In the genomic region with DNA sequence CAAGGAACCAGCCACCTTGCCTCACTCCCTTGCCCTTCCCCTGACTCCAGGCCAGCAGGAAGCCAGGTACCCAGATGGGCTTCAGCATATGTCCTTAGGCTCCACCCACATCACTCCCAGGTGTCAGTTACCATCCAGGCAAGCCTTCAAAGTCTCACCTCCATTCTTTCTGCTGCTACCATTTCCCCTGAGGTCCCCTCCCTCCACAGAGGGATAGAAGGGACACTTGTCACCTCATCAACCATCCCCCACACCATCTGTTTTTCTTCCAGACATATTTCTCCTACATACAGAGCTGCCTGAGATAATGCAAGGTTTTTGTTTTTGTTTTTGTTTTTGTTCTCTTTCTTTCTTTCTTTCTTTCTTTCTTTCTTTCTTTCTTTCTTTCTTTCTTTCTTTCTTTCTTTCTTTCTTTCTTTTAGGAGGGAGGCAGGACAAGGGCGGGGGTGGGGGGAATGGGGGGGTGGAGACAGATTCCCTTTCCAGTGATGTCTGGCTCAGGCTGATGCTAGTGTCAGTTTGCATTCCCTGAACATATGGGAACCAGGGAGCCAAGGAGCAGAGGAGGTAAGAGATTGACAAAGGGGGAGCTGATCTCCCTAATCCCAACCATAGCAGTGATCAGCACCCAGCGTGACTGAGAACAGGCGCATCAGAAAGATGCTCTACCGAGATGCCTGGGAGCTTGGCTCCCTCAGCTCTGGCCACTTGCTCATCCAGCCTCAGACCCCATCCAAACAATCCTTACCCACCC, we compare ENCODE assay signal across 19 mouse cellular contexts. TPM values are rescaled to one million over a fixed set of nuclear protein-coding genes. Genes with fewer than 3 reads are reported as not detected.
DNase-seq lines count a peak whose midpoint lies in the region; ATAC-seq and TF ChIP-seq lines count a peak whose summit lies in the region.
"Had no signal": no experiment of that assay in that cellular context is flagged by ENCODE, and none has a peak within 500 bp of the region (broad histone marks: within the 10 kb centered on the region; RNA-seq: fewer than 3 reads in every experiment).

No protein-coding gene starts in this region.

- H3K27me3 ChIP-seq in forebrain, embryonic 10.5 days (ENCODE audit: poor library complexity, severe bottlenecking), result no peaks in the 10 kb centered on the region
- no peaks in the 10 kb centered on the region for H3K27me3 ChIP-seq in forebrain, postnatal 0 days (ENCODE audit: insufficient read depth, low read length)
- no peaks in the 10 kb centered on the region for H3K27me3 ChIP-seq in neural tube, embryonic 13.5 days
- no peaks in the 10 kb centered on the region for H3K27me3 ChIP-seq in neural tube, embryonic 15.5 days (replicated peaks)
- H3K27me3 ChIP-seq in hindbrain, embryonic 12.5 days, result no peaks in the 10 kb centered on the region
- H3K27me3 ChIP-seq: embryonic facial prominence, embryonic 13.5 days; liver, embryonic 12.5 days had no signal

- peak overlapping the region; percentile 53; the same call in 1 of the 2 replicates for H3K27ac ChIP-seq in forebrain, embryonic 10.5 days
- H3K27ac ChIP-seq in forebrain, postnatal 0 days (ENCODE audit: low read depth, low read length), result no peak overlapping the region
- peak overlapping the region; percentile 67 for H3K27ac ChIP-seq in neural tube, embryonic 13.5 days (replicated peaks)
- no peak overlapping the region for H3K27ac ChIP-seq in neural tube, embryonic 15.5 days (replicated peaks)
- peak overlapping the region; percentile 44; the same call in 1 of the 2 replicates for H3K27ac ChIP-seq in hindbrain, embryonic 12.5 days
- H3K27ac ChIP-seq: embryonic facial prominence, embryonic 13.5 days; liver, embryonic 12.5 days; macrophage had no signal

- DNase-seq in forebrain, embryonic 10.5 days (ENCODE audit: extremely low spot score, low spot score), result no peak
- no peak for DNase-seq in forebrain, postnatal 0 days
- DNase-seq in kidney, postnatal 10 days, result no peak
- no peak for DNase-seq in adrenal gland, postnatal 25 days
- no peak for DNase-seq in spleen, postnatal 36 days (ENCODE audit: low spot score in 2 of 2)
- DNase-seq: adrenal gland, adult 2 months; cerebellum, adult 11-12 months; heart, adult 18-20 months; kidney, adult 8-10 months; kidney, postnatal 4 days; left cerebral cortex, postnatal 4 days; lung, embryonic 14.5 days; thymus, adult 18-20 months had no signal

- H3K4me1 ChIP-seq in forebrain, embryonic 10.5 days, result peaks cover 46% of the 10 kb centered on the region
- peaks cover 5% of the 10 kb centered on the region; the same call in 1 of the 2 replicates for H3K4me1 ChIP-seq in forebrain, postnatal 0 days (ENCODE audit: insufficient read depth)
- peaks cover 71% of the 10 kb centered on the region for H3K4me1 ChIP-seq in neural tube, embryonic 13.5 days (replicated peaks)
- H3K4me1 ChIP-seq in neural tube, embryonic 15.5 days, result peaks cover 54% of the 10 kb centered on the region
- H3K4me1 ChIP-seq in hindbrain, embryonic 12.5 days, result peaks cover 60% of the 10 kb centered on the region
- H3K4me1 ChIP-seq: liver, embryonic 12.5 days had no signal

- H3K36me3 ChIP-seq in forebrain, embryonic 10.5 days (replicated peaks), result peaks cover 19% of the 10 kb centered on the region
- 0 out of 2 replicates have a peak, but pooled peaks cover 13% of the 10 kb centered on the region for H3K36me3 ChIP-seq in forebrain, postnatal 0 days (ENCODE audit: insufficient read depth)
- H3K36me3 ChIP-seq in neural tube, embryonic 13.5 days, result peaks cover 11% of the 10 kb centered on the region
- peaks cover 5% of the 10 kb centered on the region; the same call in 1 of the 2 replicates for H3K36me3 ChIP-seq in neural tube, embryonic 15.5 days
- H3K36me3 ChIP-seq in hindbrain, embryonic 12.5 days, result 0 out of 2 replicates have a peak, but pooled peaks cover 7% of the 10 kb centered on the region
- H3K36me3 ChIP-seq: liver, embryonic 12.5 days had no signal

- no peak overlapping the region for H3K4me3 ChIP-seq in forebrain, embryonic 10.5 days
- no peak overlapping the region for H3K4me3 ChIP-seq in forebrain, postnatal 0 days (ENCODE audit: low read depth, low read length)
- H3K4me3 ChIP-seq in neural tube, embryonic 13.5 days, result no peak overlapping the region
- H3K4me3 ChIP-seq in neural tube, embryonic 15.5 days (replicated peaks), result no peak overlapping the region
- no peak overlapping the region for H3K4me3 ChIP-seq in hindbrain, embryonic 12.5 days
- H3K4me3 ChIP-seq: embryonic facial prominence, embryonic 13.5 days; liver, embryonic 12.5 days had no signal

- 47% methylated on average over 4 of the region's 4 CpGs for WGBS in forebrain, embryonic 10.5 days
- 36% methylated on average over 4 of the region's 4 CpGs for WGBS in forebrain, postnatal 0 days
- WGBS in neural tube, embryonic 13.5 days, result 58% methylated on average over 4 of the region's 4 CpGs
- 64% methylated on average over 4 of the region's 4 CpGs for WGBS in neural tube, embryonic 15.5 days
- WGBS in hindbrain, embryonic 12.5 days, result 44% methylated on average over 4 of the region's 4 CpGs

- ATAC-seq in forebrain, postnatal 0 days, result no peak
- ATAC-seq in neural tube, embryonic 13.5 days (ENCODE audit: low read depth), result no peak
- no peak for ATAC-seq in neural tube, embryonic 15.5 days (ENCODE audit: low FRiP score)
- no peak; the same call in 1 of the 2 replicates for ATAC-seq in hindbrain, embryonic 12.5 days (ENCODE audit: low FRiP score)
- ATAC-seq: liver, embryonic 12.5 days had no signal

- TF ChIP-seq CTCF in forebrain, postnatal 0 days (IDR thresholded peaks at IDR 0.05; ENCODE audit: low read depth), result no peak

- no peaks in the 10 kb centered on the region for H3K9me3 ChIP-seq in forebrain, embryonic 10.5 days
- no peaks in the 10 kb centered on the region for H3K9me3 ChIP-seq in forebrain, postnatal 0 days (ENCODE audit: low read length)
- H3K9me3 ChIP-seq in neural tube, embryonic 13.5 days, result no peaks in the 10 kb centered on the region
- H3K9me3 ChIP-seq in neural tube, embryonic 15.5 days (replicated peaks), result no peaks in the 10 kb centered on the region
- H3K9me3 ChIP-seq in hindbrain, embryonic 12.5 days (replicated peaks), result no peaks in the 10 kb centered on the region
- H3K9me3 ChIP-seq: embryonic facial prominence, embryonic 13.5 days; liver, embryonic 12.5 days had no signal

- H3K4me2 ChIP-seq in forebrain, postnatal 0 days (ENCODE audit: low read depth), result no peak overlapping the region
- H3K4me2 ChIP-seq in neural tube, embryonic 13.5 days, result no peak overlapping the region
- H3K4me2 ChIP-seq in neural tube, embryonic 15.5 days, result no peak overlapping the region
- no peak overlapping the region for H3K4me2 ChIP-seq in hindbrain, embryonic 12.5 days (replicated peaks)
- H3K4me2 ChIP-seq: embryonic facial prominence, embryonic 13.5 days; liver, embryonic 12.5 days; lung, embryonic 14.5 days had no signal

- no peak overlapping the region for H3K9ac ChIP-seq in forebrain, postnatal 0 days
- H3K9ac ChIP-seq in neural tube, embryonic 13.5 days, result peak overlapping the region; percentile 41; the same call in 1 of the 2 replicates
- H3K9ac ChIP-seq in neural tube, embryonic 15.5 days (replicated peaks), result no peak overlapping the region
- H3K9ac ChIP-seq in hindbrain, embryonic 12.5 days, result no peak overlapping the region
- H3K9ac ChIP-seq: embryonic facial prominence, embryonic 13.5 days; liver, embryonic 12.5 days; lung, embryonic 14.5 days had no signal

RNA-seq across cellular contexts. Expression of gene Nav1, which starts 34.8 kb away (rescaled TPM):
- polyA plus RNA-seq in forebrain, embryonic 10.5 days (2016; fragmentation: Nextera tagmentation; extraction: Ambion mirVana), result 25.3 and 28.4 TPM in 2 replicates
- total RNA-seq in forebrain, postnatal 0 days (2014; rRNA removed), result 67.9 and 85.8 TPM in 2 replicates
- polyA plus RNA-seq in forebrain, postnatal 0 days (2015; fragmentation: Nextera tagmentation; extraction: Ambion mirVana), result 19.7 and 35.5 TPM in 2 replicates
- 34.9 and 38.6 TPM in 2 replicates for polyA plus RNA-seq in neural tube, embryonic 13.5 days (2015; fragmentation: Nextera tagmentation; extraction: Ambion mirVana)
- polyA plus RNA-seq in neural tube, embryonic 15.5 days (2015; fragmentation: Nextera tagmentation; extraction: Ambion mirVana), result 40.8 and 44.1 TPM in 2 replicates
- polyA plus RNA-seq in hindbrain, embryonic 12.5 days (2016; fragmentation: Nextera tagmentation; extraction: Ambion mirVana), result 35.9 and 41.0 TPM in 2 replicates
- total RNA-seq in adrenal gland, postnatal 25 days (2021), result 16.4 and 20.0 TPM in 2 replicates

Comparison
In these comparisons a context has a peak if more than half of its experiments do, and no peak if none do; other contexts are left out.
1. H3K27ac ChIP-seq: peak in forebrain, embryonic 10.5 days (single experiment), neural tube, embryonic 13.5 days (single experiment) and hindbrain, embryonic 12.5 days (single experiment); none in forebrain, postnatal 0 days (single experiment) and neural tube, embryonic 15.5 days (single experiment).